ENCODE assay signal across 30 mouse cellular contexts in the genomic region with DNA sequence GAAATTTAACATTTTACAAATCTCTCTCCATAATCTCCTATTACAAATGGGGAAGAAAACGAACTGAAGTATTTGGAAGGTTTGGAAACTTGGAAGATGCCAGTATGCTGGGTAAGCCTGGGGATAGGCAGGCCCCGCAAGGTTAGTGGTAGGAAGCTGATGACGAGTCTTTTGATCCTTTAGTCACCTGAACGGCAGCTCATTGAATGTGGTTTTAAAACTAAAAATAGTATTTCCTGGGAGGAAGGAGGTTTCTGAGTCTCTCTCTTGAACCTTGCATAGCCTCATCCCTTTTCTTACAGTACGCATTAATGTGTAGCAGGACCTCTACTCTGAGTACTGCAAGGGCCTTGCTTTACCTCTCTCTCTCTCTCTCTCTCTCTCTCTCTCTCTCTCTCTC. TPM values are rescaled to one million over a fixed set of nuclear protein-coding genes. Genes with fewer than 3 reads are reported as not detected.
A peak's percentile ranks its signal among the peaks of the same experiment; 100 is the strongest.
DNase-seq lines count a peak whose midpoint lies in the region; ATAC-seq and TF ChIP-seq lines count a peak whose summit lies in the region.
"Had no signal": no experiment of that assay in that cellular context is flagged by ENCODE, and none has a peak within 500 bp of the region (broad histone marks: within the 10 kb centered on the region; RNA-seq: fewer than 3 reads in every experiment).

No protein-coding gene starts in this region.

- no peak for TF ChIP-seq CTCF in cerebellum, adult 2 months (IDR thresholded peaks at IDR 0.05; ENCODE audit: borderline replicate concordance, insufficient read depth, low read depth, low read length)
- TF ChIP-seq CTCF in liver, adult 2 months (IDR thresholded peaks at IDR 0.05; ENCODE audit: low read depth, low read length) = no peak

- H3K36me3 ChIP-seq in liver, adult 2 months (ENCODE audit: control insufficient read depth, insufficient read depth, low read length) = no peaks in the 10 kb centered on the region
- H3K36me3 ChIP-seq in liver, embryonic 12.5 days = no peaks in the 10 kb centered on the region
- H3K36me3 ChIP-seq: embryonic facial prominence, embryonic 12.5 days; forebrain, embryonic 10.5 days; forebrain, embryonic 15.5 days; hindbrain, embryonic 13.5 days; limb, embryonic 12.5 days; neural tube, embryonic 13.5 days had no signal

- no peak overlapping the region for H3K4me3 ChIP-seq in cerebellum, adult 2 months (replicated peaks; ENCODE audit: insufficient read depth, low read depth, low read length)
- no peak overlapping the region for H3K4me3 ChIP-seq in liver, adult 2 months (ENCODE audit: insufficient read depth, low read depth, low read length)
- no peak overlapping the region for H3K4me3 ChIP-seq in liver, embryonic 12.5 days
- H3K4me3 ChIP-seq: embryonic facial prominence, embryonic 12.5 days; forebrain, embryonic 10.5 days; forebrain, embryonic 15.5 days; hindbrain, embryonic 13.5 days; limb, embryonic 12.5 days; myocyte; neural tube, embryonic 13.5 days had no signal

- no peak for ATAC-seq in liver, embryonic 12.5 days
- 0 out of 2 replicates have a peak, but pooled peaks have one; percentile 18 for ATAC-seq in common myeloid progenitor, adult 5-6 weeks (replicated peaks; ENCODE audit: low read depth, poor library complexity, severe bottlenecking)
- ATAC-seq: forebrain, embryonic 15.5 days; liver, postnatal 0 days had no signal

- no peaks in the 10 kb centered on the region for H3K9me3 ChIP-seq in liver, embryonic 12.5 days (replicated peaks)
- H3K9me3 ChIP-seq: embryonic facial prominence, embryonic 12.5 days; forebrain, embryonic 15.5 days; hindbrain, embryonic 13.5 days; limb, embryonic 12.5 days; neural tube, embryonic 13.5 days had no signal

- no peak for DNase-seq in cerebellum, adult 2 months
- no peak for DNase-seq in cerebellum, adult 9-10 months
- DNase-seq in liver, adult 2 months (ENCODE audit: extremely low read depth, low read depth, low spot score) = no peak
- no peak for DNase-seq in frontal cortex, postnatal 36 days (ENCODE audit: low spot score in 2 of 2)
- no peak for DNase-seq in urinary bladder, adult 2 months (ENCODE audit: low spot score)
- DNase-seq: adrenal gland, adult 8-10 months; cerebellum, adult 8-10 months; cerebellum, postnatal 36 days; embryo, embryonic 11 days; gastrocnemius, postnatal 14 days; heart, postnatal 4 days; kidney, adult 8-10 months; kidney, postnatal 14 days; liver, postnatal 0 days; lung, postnatal 36 days; right cerebral cortex, postnatal 4 days; thymus, adult 2 months had no signal

- TF ChIP-seq POLR2A in cerebellum, adult 2 months (IDR thresholded peaks at IDR 0.05; ENCODE audit: borderline replicate concordance, insufficient read depth, low read length) = no peak
- no peak for TF ChIP-seq POLR2A in liver, adult 2 months (IDR thresholded peaks at IDR 0.05; ENCODE audit: extremely low read depth, insufficient read depth, low read length)

- H3K79me2 ChIP-seq in liver, adult 2 months (ENCODE audit: control insufficient read depth, insufficient read depth, low read length) = peaks cover 11% of the 10 kb centered on the region; the same call in 1 of the 2 replicates

- peak overlapping the region; percentile 93; the same call in 1 of the 2 replicates for H3K27ac ChIP-seq in cerebellum, adult 2 months (ENCODE audit: insufficient read depth, low read length)
- 0 out of 2 replicates have a peak overlapping the region, but pooled peaks have one; percentile 32 for H3K27ac ChIP-seq in liver, adult 2 months (replicated peaks; ENCODE audit: insufficient read depth, low read depth, low read length)
- no peak overlapping the region for H3K27ac ChIP-seq in liver, embryonic 12.5 days
- H3K27ac ChIP-seq: embryonic facial prominence, embryonic 12.5 days; forebrain, embryonic 10.5 days; forebrain, embryonic 15.5 days; hindbrain, embryonic 13.5 days; limb, embryonic 12.5 days; neural tube, embryonic 13.5 days; stomach, postnatal 0 days had no signal

- H3K27me3 ChIP-seq in cerebellum, adult 2 months (ENCODE audit: control insufficient read depth, insufficient read depth, low read length) = no peaks in the 10 kb centered on the region
- H3K27me3 ChIP-seq in liver, adult 2 months (ENCODE audit: control insufficient read depth, insufficient read depth, low read length) = no peaks in the 10 kb centered on the region
- H3K27me3 ChIP-seq in liver, embryonic 12.5 days (replicated peaks) = no peaks in the 10 kb centered on the region
- H3K27me3 ChIP-seq: embryonic facial prominence, embryonic 12.5 days; forebrain, embryonic 15.5 days; hindbrain, embryonic 13.5 days; limb, embryonic 12.5 days; neural tube, embryonic 13.5 days had no signal

- H3K4me1 ChIP-seq in cerebellum, adult 2 months (ENCODE audit: control insufficient read depth, insufficient read depth, low read length) = peaks cover 39% of the 10 kb centered on the region
- peaks cover 14% of the 10 kb centered on the region for H3K4me1 ChIP-seq in liver, adult 2 months (ENCODE audit: control insufficient read depth, insufficient read depth, low read length)
- H3K4me1 ChIP-seq in liver, embryonic 12.5 days = peaks cover 19% of the 10 kb centered on the region
- H3K4me1 ChIP-seq: limb, embryonic 12.5 days had no signal

- H3K9ac ChIP-seq in liver, adult 2 months (ENCODE audit: low read depth, low read length) = no peak overlapping the region
- no peak overlapping the region for H3K9ac ChIP-seq in liver, embryonic 12.5 days
- H3K9ac ChIP-seq: embryonic facial prominence, embryonic 12.5 days; forebrain, embryonic 15.5 days; hindbrain, embryonic 13.5 days; limb, embryonic 12.5 days; liver, postnatal 0 days; neural tube, embryonic 13.5 days had no signal

- WGBS in cerebellum, adult 2 months = 39% methylated on average over 5 of the region's 5 CpGs
- 64% methylated on average over 5 of the region's 5 CpGs for WGBS in liver, adult 2 months
- WGBS in liver, embryonic 12.5 days (ENCODE audit: insufficient replicate concordance) = 59% methylated on average over 5 of the region's 5 CpGs

- H3K4me2 ChIP-seq in liver, embryonic 12.5 days = no peak overlapping the region
- H3K4me2 ChIP-seq: embryonic facial prominence, embryonic 12.5 days; forebrain, embryonic 15.5 days; heart, embryonic 11.5 days; hindbrain, embryonic 13.5 days; limb, embryonic 12.5 days; liver, embryonic 11.5 days; midbrain, embryonic 11.5 days; neural tube, embryonic 13.5 days had no signal

RNA-seq across cellular contexts. Expression of a gene that starts 29.5 kb away (rescaled TPM):
- 574 and 684 TPM in 2 replicates for polyA plus RNA-seq in cerebellum, adult 2 months (2012; rRNA removed)
- total RNA-seq in liver, adult 2 months (2014; rRNA removed) = 36.2 and 46.2 TPM in 2 replicates
- polyA plus RNA-seq in liver, adult 2 months (2012; rRNA removed) = 35.6 and 37.3 TPM in 2 replicates
- polyA plus RNA-seq in liver, embryonic 12.5 days (2016; fragmentation: Nextera tagmentation; extraction: Ambion mirVana) = 4.9 and 5.9 TPM in 2 replicates
- 11.7 and 13.8 TPM in 2 replicates for total RNA-seq in common myeloid progenitor, adult 5-6 weeks (2017)
- 17.2 and 22.0 TPM in 2 replicates for polyA plus RNA-seq in urinary bladder, adult 2 months (2012; rRNA removed)

Comparison
In these comparisons a context has a peak if more than half of its experiments do, and no peak if none do; other contexts are left out.
1. RNA of a gene that starts 29.5 kb away (polyA plus RNA-seq): 574 to 684 TPM in cerebellum, adult 2 months; 35.6 to 37.3 TPM in liver, adult 2 months, 17.2 to 22.0 TPM in urinary bladder, adult 2 months and 4.9 to 5.9 TPM in liver, embryonic 12.5 days; every median in the first group is over 10 times any median in the second.